Mouse (Mus musculus) left cerebral cortex, adult 18-20 months (tissue): ENCODE data around the gene Tmem222. TPM values are rescaled to one million over a fixed set of nuclear protein-coding genes. Genes with fewer than 3 reads are reported as not detected.

Source experiments
- DNase-seq, 2 experiments: peaks; one replicate each; pipeline ENCODE4 v3.0.0; 2021 to 2022; ENCODE audit warnings: low spot score in 2 of 2, mixed read lengths in 1 of 2
- total RNA-seq, 2 experiments: library from RNA; stranded (reverse); gene quantifications; 2 replicates each; pipeline ENCODE4 v1.2.3; 2021

The Tmem222 gene
- total RNA-seq, 2 experiments from 2014 or later: 88.3 to 97.2 TPM

GRCm38 (mm10) chr4:133285950-133286349, 8.4 kb upstream of the Tmem222 start:
- no peak for DNase-seq

GRCm38 (mm10) chr4:133285299-133285698, 7.7 kb upstream of the Tmem222 start:
- DNase-seq: no peak

- no peak for DNase-seq
Measured at GRCm38 (mm10) chr4:133282656-133283055, 5.1 kb upstream of the Tmem222 start.

- DNase-seq: no peak
Measured at GRCm38 (mm10) chr4:133281951-133282481, 4.4 kb upstream of the Tmem222 start.

- DNase-seq: no peak
Measured at GRCm38 (mm10) chr4:133281513-133281912, 3.9 kb upstream of the Tmem222 start.

DNA sequence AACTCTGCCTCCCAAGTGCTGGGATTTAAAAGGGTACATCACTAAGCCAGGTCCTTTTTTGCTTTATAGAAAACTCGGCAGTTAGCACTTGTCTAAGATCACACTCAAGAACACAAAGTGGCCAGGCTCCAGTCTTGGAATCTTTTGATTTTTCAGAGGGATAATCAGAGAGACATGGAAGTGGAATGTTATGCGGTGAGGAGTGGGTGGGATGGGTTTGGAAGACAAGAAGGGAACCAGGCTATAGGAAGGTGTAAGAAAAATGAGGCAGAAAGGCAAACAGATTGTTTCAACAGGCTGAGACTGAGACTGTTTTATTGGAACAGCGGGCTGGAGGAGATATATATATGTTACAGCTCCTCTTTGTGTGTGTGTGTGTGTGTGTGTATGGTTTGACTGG, 890 bp upstream of the Tmem222 start:
- DNase-seq: no peak

DNA sequence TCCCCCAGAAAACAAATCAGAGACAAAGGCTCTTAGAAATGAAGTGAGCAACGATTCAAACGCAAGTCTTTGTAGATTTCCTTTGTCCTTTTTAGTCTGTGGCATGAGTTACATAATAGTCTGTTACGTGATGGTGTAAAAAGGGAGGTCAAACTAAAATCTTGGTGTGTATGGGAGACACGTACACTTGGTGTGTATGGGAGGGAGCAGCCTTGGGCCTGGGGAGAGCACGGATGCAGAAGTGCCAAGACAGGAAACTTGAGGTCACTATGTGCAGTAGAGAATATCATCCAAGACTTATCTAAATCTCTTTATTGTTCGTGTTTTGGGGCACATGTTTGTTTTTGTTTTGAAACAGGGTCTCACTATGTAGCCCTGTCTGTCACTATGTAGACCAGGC, 475 bp upstream of the Tmem222 start:
- no peak for DNase-seq

- DNase-seq: no peak
Measured at GRCm38 (mm10) chr4:133270929-133271328, 6.7 kb downstream of the Tmem222 start.

GRCm38 (mm10) chr4:133269596-133269995, 8.0 kb downstream of the Tmem222 start:
- no peak for DNase-seq

DNA sequence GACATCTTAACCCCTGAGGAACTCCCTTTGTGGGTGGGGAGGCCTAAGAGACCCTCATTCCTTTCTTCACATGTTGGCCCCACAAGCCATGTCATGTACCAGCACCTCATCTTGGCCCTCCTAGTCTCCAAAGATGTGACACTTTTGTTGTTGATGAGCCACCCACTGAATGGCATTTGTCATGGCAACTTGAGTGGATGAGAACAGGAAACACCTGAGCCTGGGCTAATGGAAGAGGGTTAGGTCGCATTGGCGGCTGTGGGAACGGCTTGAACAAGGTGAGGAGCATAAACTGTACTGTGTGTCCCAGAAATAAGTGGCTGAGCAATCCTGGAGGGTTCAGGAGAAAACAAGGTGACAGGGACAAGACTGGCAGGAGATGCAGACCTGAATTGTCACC, 8.7 kb downstream of the Tmem222 start:
- DNase-seq: no peak

- DNase-seq: no peak
Measured at GRCm38 (mm10) chr4:133266248-133266880, 11.2 kb downstream of the Tmem222 start.

DNA sequence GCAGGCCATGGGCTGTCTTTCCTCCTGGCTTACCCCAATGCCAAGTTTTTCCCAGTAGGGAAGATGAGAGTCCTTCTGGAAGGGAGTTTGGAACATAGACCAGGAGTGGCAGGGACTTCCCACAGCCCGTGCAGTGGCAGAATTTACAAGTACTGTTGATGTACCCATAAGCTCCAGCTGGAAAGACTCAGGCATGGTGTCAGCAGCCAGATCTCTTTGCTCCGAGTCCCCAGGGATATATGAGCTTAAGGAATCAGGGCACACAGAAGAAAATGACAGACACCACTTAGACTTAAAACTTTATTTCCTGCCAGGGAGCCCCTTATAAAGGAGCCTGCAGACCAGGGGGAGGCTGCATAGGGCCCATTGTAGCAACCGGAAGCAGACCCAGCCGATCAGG, 11.8 kb downstream of the Tmem222 start:
- no peak for DNase-seq

DNA sequence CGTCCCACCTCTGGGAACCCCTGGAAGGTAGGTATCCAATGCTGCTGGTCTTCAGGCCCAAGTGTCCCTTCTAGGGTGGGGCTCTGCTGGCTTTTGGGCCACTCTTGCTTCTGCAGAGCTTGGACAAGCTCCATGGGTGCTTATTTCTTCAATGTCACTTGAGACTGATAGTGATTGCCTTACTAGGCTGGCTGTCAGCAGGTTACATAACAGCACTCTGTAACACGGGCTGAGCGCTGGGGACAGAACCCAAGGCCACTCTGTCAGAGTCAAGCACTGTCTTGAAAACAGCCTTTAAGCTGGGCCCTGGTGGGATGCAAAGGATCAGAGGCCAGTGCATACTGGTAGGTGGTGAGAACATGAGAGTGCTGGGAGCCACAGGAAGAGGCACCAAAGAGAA, 12.3 kb downstream of the Tmem222 start:
- no peak for DNase-seq

GRCm38 (mm10) chr4:133264559-133264958, 13.0 kb downstream of the Tmem222 start:
- DNase-seq: no peak

GRCm38 (mm10) chr4:133263756-133264155, 13.8 kb downstream of the Tmem222 start:
- no peak for DNase-seq

DNA sequence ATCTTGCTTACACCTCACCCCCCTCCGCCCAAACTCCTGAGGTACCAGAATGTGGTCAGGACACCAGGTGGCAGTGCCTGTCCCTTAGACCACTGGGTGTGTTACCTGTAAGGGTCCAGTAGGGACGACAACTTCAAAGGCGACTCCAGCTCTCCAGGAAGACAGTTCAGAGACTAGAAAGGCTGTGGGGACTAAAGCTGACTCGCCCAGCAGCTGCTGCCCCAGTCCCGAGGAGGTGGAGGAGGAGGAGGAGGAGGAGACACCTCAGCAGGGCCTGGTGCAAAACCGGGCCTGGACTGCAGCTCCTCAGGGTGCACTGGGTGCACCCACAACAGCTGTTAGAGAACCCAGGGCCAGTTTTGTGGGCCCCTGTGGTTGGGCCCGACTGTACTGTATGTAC, 14.7 kb downstream of the Tmem222 start, which contains the start of gene Sytl1:
TSS of gene Sytl1 (minus strand) at position 232 of the 400 bp plus-strand sequence.
- DNase-seq: no peak

- no peak for DNase-seq
Measured at GRCm38 (mm10) chr4:133262375-133262765, 15.2 kb downstream of the Tmem222 start.

DNA sequence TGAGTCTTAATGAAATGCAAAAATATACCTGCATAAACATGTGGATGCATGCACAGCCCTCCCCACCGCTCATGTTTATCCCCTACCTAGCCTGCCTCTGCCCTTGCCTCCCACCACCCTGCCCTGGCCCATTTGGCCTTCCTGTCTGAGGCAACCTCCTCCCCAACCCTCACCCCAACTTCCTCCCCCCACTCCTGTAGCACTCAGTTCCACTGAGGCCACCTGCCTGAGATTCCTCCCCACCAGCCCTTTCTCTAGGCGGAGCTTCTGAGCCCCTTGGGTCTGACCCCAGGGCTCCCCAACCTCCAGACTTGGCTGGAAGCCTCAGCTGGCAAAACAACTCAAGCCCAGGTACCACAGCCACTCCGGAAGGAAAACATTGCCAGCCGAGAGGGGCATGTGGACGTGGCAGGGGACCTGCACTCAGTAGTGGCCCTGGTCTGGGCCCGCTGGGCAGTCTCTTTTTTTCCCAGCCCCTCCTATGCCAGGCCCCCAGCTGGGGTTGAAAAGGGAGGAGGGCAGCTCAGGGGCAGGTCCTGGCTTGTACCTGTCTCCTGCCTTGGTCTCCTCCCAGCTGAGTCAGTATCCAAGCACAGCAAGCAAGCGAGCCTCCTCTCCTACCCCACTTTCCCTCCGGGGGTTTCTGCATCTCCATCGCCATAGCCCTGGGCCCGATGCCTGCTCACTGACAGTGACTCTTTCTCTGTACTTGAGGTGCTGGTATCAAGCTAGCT, 15.8 kb downstream of the Tmem222 start:
- no peak for DNase-seq

GRCm38 (mm10) chr4:133257798-133258408, 19.7 kb downstream of the Tmem222 start:
- DNase-seq: no peak

DNA sequence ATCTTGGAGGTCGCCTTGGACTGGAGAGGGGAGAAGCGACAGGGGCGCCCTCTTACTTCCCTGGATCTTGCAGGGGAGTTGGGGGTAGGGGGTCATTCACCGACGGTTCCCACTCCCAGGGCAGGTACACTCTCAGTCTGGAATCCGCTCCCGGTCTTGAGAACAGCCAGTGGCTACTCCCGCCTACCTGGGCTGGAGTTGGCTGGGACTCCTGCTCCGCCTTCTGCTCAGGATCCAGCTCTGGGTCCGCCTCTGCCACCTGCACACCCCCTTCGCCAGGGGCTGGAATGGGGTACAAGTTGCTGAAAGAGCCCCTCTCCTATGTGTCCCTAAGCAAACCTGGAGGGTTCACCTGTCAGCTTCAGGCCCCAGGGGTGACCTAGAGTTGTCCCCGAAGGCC, 20.4 kb downstream of the Tmem222 start:
- DNase-seq: no peak

DNA sequence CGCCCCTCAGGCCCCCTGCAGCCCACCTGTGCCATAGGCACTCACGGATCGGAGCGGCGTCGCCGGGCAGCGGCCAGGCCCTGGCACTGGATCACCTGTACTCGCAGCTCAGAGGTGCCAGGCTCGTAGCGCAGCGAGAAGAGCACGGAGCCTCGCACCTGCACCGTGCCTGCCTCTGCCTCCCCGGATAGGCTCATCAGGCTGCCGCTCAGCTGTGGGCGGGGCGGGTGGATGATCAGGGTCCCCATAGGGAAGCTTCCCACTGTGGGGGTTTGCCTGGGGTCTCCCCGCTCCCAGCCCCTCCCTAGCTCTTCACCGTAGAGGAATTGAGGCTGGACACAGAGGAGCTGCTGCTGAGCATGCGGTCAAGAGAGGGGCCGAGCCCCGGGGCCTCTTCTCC, 20.8 kb downstream of the Tmem222 start:
- no peak for DNase-seq

GRCm38 (mm10) chr4:133255392-133255791, 22.2 kb downstream of the Tmem222 start:
- no peak for DNase-seq
